Mouse (Mus musculus): ENCODE measurements around the gene Cops2. TPM values are rescaled to one million over a fixed set of nuclear protein-coding genes. Genes with fewer than 3 reads are reported as not detected.
A peak's percentile ranks its signal among the peaks of the same experiment; 100 is the strongest.

Gene Cops2
- total RNA-seq (2021): 100 to 1,000 TPM in 1 of 2 experiments, 10 to 100 TPM in 1; 97.8 to 109 TPM
- long read RNA-seq, experiment 1, transcript Cops2-203 (13 exons, 3,392 nt): minor isoform, 23 of 75 reads
- long read RNA-seq, experiment 1, transcript Cops2-201 (13 exons, 2,073 nt): major isoform, 49 of 75 reads
- long read RNA-seq, experiment 1, partial matches to known transcripts: 3 of 75 reads
- long read RNA-seq, experiment 1, other reads (novel, unspliced or antisense): 0 of 75 reads
- long read RNA-seq, experiment 2, transcript Cops2-201 (13 exons, 2,073 nt): major isoform, 48 of 73 reads
- long read RNA-seq, experiment 2, transcript Cops2-203 (13 exons, 3,392 nt): minor isoform, 15 of 73 reads
- long read RNA-seq, experiment 2, partial matches to known transcripts: 4 of 73 reads
- long read RNA-seq, experiment 2, other reads (novel, unspliced or antisense): 6 of 73 reads

DNA sequence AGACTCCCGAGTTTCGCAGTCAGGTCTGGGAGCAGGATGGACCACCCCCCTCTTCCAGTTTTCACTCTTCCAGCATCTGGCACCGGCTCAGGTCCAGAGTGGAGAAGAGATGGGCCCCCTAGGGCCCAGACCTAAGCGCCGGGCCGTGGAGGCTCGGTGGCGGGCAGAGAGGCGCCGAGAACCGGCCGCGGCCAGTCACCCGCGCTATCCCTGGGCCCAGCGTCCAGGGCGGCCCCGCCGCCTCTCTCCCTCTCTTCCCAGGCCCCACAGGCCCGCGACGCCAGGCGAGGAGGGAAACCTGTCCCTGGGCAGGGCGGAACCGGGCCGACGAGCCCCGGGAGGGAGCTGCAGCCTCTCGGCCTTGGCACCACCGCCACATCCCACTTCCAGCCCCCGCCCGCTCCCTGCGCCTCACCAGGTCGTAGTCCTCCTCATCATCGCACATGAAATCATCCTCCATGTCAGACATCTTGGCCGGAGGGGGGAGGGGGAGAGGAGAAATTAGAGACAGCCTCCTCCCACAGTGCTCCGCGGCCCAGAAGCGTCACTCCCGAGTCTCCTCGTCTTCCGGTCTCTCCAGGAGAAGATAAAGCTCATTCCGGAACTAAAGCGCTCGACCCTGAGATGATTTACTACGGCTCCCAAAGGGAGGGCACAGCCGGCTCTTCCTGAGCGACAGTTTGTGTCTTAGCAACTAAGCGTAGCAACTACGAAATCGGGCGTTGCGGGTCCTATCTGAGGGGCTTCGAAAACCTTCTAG, at the start of gene Cops2, which contains the start of gene Galk2:
Gene Cops2 (minus strand): TSS at position 619 of the 760 bp plus-strand sequence.
Gene Galk2 (plus strand): TSS at position 589 of the 760 bp plus-strand sequence.
- peak; percentile 86 for DNase-seq

DNA sequence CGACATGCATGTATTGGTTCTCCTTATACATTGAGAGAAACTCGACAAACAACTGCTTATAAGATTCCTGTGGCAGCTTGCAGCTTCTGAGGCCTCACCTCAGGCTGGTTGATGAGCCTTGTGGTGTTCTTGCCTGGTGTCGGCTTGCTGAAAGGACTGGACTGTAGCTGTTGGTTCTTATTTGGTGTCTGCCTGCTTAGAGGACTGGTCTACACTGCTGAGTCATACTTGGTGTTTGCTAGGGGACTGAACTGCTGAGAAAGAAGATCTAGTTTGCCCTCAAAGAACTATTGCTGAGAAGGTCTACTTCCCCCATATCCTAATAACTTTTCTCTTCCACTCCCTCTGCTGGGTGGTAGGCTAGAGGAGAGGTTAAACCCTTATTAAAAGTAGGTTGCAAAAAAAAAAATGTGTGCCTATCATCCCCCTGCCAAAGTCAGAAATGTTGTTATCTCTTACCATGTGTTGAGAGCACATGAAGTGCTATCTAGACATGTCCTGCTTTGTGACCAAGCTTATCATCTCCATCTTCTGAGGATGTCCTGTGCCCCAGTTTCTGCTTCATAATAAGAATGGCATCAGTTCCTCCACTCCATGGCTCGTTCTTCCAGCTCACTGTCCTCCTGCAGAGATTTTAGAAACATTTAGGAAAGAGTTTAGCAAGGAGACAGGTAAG, 48.8 kb upstream of the Cops2 start:
- DNase-seq: no peak

DNA sequence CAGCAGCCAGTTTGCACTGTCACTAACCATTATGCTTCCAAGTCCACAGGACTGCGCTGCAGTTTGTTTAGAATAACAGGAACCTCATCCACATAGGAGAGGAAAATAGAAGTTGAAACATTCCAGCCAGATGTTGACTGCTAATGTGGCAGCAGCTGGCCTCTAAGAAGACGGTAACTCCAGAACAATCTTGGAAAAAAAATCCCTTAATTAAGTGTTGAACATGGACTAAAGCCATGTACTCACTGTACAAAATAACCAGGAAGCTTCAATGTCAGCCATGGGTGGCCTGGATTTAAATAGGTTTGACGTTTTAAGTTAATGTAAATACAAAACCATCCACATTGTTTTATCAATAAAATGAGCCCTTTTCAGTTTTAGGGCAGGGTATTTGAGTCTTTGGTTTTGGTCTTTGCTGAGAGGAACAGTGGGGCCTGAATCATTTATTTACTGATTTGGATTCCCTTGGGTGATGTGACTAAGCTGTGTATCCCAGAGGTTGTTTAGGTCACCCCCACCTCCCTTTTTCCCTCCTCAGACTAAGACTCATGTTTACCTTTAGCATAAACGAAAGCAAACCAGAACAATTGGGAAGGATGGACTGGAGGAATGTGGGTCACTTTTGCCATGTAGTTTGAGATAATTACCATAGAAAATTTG, 47.6 kb upstream of the Cops2 start:
- DNase-seq: no peak

DNA sequence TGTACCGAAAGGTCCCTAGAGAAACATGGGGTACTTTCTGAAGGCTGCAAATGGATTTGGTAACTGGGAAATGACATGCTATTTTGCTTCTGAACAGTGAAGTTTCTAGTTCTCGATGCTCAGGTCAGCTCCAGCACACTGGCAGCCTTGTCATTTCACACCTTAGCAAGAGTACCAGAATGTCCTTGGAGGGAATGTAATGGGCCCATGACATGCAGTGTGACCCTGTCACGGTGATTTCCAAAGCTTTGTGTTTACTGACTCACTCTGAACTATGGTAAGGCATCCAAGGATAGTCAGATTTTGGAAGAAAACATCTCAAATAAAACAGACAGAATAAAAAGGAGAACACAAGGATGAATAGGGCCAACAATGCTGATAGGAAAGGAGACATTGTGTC, 42.5 kb upstream of the Cops2 start:
- DNase-seq: no peak

DNA sequence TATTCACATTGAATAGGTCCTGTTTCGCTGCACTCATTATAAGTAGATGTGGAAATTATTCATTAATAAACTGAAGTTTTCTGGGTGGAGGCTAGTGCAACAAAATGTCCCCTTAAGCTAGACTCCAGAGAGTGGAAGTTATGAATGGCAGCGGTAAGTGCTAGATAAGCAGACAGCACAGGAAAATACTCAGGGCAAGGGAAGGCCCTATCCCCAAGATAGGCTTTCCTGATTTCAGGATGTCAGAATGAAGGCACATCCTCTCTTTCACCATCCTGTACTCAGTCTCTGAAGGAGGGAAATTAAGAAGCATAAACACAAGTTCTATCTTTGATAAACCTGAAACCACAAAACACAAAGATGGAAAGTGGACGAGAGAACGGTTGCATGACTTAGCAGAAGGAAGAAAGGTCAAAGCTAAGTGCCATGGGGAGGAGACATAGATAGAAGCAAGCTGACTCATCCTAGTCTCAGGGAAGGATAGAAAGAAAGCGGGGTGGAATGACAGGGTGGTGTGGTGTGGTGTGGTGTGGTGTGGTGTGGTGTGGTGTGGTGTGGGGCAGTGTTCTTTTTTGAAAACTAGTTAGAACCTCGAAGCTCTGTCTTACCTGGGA, 42.0 kb upstream of the Cops2 start:
- DNase-seq: no peak

DNA sequence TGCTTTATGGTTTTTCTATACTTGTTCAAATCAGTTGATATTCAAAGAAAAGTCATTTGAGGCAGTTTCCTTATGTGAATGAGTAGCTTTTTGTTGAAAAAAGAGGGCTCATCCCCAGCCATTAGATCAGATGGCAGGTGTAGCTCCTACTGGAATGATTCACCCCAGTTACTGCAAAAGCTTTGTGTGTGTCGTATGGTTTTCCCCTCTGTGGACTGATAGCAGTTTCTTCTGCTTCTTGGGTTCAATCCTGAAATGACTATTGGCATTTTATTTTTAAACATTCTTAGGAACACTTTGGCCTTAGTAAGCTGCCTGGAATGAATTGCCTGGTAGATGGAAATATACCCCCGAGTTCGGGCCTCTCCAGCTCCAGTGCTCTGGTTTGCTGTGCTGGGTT, 37.4 kb upstream of the Cops2 start:
- DNase-seq: no peak

DNA sequence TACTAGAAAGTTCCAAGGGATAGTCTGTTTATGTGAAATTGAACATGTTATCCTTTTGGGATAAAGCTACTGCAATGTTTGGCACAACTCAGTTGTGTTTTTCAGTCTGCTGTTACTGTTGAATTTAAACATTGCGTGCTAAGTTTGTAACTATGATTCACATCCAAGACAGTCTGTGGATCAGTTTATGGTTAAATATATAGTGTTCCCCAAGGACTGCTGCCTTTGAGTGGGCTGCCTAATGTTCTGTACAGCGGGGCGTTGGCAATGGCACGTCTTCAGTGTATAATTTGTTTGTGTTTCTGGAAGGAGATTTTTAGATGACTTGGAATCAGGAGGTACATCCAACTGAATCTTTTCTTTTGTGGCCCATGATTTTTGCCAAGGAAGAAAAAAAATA, 36.2 kb upstream of the Cops2 start:
- no peak for DNase-seq

DNA sequence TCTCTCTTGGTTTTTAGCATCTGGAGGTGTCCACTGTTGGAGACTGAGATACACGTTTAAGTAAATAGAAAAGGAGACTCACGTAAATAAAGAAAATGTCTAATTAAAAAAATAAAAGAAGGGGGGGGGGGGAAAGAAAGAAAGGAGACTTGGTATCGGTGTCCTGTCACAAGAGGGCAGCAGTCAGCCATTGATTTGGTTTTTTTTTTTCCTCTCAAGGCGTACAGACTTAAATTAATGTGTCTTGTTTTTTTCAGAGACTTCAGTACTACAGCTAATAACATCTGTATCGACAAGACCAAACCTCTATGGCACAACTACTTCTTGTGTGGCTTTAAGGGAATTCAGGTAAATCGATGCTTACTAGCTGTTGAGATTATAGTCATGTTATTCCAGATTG, 34.2 kb upstream of the Cops2 start:
- peak; percentile 32 for DNase-seq

DNA sequence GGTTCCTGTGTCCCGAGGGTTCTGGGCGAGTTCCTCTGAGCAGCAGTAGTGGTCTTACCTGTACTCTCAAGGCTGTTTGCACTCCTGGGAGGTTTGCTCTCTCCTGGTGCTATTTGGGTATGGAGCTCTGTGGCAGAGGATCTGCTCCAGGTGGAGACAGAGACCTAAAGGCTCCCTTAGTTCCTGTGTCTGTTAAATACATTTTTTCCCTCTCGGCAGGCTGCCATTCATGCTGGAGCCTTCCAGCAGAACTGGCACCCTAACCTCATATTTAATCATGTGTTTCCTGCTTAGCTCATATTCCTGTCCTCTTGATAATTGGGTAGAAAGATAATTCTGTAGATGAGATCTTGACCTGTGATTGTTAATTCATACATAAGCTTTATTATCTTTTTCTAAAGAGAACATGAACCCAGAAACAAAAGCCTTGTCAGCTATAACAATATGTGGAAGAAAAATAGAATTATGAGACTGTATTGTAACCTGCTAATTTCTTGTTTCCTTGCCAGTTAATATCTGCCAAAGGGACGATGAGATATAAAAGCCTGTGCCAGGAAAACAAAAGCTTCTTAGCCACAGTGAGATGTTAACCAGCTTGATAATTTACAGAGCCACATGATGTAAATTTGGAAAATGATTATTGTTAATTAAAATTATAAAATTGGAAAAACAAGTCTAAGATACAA, 27.1 kb upstream of the Cops2 start:
- peak; percentile 11 for DNase-seq

DNA sequence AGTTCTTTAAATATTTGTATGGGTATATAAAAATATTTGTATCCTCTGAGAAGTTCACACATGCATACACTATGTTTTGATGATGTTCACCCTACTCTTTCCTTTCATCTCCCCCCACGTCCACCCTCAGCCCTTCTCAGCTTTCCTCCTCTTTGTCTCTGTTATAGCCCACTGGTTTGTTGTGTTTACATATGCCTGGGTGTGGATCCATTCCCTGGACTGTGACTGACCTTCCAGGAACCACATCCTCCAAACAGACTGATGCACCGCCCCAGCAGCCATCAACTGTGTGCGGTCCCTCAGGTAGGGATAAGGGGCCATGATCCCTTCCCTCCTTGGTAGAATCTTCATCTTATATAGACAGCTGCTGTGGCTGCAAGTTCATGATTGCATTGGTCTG, 11.2 kb upstream of the Cops2 start:
- DNase-seq: no peak

DNA sequence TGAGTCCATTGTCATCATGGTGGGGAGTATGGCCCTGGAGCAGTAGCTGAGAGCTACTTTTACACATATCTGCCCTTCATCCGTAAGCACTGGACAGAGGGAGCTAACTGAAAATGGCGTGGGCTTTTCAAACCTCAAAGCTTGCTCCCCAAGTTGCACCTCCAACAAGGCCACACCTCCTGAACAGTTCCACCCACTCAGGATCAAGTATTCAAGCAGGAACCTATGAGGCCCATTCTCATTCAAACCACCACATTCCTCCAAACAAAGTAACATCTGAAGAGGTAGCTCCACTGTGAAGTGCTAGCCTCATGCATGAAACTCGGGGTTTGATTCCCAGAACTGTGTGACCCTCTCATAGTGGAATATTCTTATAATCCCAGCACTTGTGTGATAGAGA, 9.4 kb upstream of the Cops2 start:
- DNase-seq: no peak

DNA sequence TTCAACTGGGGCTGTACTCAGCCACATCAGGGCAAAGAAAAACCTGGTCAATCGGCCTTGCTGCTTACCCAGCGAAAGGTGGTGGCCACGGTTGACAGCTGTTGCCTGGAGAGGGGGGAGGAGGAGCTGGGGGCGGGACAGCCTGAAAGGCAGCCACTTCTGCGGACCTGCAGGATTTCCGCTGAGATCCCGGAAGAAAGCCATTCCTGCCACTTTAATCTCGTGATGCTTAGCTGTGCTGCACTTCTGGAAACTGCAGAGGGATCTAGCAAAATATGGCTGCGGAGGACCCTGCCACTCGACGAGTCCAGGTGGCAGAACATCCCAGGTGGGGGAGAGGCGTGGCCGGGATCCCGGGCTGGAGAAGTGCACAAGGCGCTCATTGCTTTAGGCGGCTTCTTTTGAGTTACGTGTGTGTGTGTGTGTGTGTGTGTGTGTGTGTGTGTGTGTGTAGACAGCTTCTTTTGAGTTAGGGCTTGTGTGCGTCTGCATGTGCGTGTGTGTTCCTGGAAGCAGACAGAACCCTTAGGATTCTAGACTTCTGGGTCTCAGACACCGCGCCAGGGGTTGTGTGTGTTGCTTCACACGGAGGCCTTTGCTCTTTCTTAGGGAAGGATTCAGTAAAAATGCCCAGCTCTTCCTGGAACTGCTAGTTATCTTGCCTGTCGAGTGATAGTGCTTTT, 7.3 kb upstream of the Cops2 start:
- DNase-seq: peak; percentile 57

DNA sequence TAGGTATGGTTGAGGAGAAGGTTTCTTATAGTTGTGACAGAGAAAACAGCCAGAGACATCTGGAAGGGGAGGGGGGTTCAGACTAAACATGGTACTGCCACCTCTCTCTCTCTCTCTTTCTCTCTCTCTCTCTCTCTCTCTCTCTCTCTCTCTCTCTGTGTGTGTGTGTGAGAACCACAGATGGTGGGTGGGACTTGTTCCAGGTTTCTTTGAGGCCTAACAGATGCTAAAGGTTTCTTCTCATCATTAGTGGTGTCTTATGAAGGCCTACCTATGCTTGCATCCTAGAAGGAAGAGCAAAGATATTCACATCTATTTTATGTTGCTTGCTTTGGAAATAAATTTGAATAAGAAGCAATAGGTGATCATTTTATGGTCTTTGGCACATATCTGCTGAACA, 6.6 kb upstream of the Cops2 start:
- no peak for DNase-seq

DNA sequence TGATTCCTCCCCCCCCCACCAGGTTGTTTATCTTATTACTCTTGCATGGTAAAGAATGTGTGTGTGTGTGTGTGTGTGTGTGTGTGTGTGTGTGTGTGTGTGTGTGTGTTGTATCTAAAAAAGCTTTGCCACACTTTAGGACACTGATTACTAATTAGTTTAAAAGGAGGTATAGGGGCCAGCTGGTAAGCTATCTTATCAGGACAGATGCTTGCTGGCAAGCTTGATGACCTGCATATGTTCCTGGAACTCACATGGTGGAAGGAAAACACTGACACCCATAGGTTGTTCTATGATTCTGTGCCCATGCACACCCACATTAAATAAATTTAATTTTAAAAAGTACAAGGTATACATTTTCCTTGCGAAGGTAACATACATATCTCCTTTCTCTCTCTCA, 5.6 kb upstream of the Cops2 start:
- DNase-seq: no peak

DNA sequence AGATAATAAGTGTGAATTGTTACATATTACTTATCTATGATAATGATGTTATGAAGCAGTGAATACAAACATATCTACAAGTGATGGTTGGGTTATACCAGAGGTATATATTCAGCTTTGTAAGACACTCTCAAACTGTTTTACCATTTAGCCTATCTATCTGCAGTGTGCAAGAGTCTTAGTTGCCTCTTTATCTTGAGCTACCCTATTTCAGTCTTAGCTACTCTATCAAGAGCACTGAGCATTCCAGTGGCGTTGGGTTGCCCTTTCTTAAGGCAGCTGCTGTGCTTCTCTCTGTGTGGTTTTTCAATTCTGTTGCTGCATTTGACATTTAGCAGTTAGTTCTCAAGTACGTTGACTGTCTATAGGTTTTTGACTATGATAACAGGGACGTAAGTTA, 4.9 kb upstream of the Cops2 start:
- DNase-seq: no peak

DNA sequence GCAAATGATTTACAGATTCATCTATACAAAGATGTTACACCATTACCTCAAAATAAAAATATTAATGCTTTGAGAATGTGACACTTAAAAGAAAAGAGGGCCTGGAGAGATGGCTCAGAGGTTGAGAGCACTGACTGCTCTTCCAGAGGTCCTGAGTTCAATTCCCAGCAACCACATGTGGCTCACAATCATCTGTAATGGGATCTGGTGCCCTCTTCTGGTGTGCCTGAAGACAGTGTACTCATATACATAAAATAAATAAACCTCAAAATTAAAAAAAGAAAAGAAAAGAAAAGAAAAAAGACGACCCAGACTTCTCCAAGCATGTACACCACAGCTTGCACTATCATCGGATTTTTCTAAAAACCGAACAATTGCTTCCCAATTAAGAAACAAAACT, 1.2 kb downstream of the Cops2 start:
- DNase-seq: no peak

DNA sequence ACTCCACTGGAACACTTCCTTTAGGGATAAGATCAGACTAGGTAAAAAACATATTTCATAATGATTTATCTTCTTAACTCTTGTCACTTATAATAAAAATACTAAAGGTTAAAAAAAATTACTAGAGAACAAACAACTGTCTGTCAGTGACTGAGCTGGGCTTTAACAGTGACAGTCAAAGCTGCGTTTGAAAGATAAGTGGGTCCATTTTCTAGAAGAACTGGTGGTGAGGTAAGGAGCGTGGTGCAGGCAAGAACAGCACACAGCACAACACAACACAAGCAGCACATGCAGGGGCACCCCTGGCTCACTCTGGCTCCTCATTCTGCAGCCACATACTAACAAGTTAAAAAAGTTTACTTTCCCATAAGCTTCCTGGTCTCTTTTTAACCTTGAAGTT, 7.7 kb downstream of the Cops2 start:
- DNase-seq: no peak

DNA sequence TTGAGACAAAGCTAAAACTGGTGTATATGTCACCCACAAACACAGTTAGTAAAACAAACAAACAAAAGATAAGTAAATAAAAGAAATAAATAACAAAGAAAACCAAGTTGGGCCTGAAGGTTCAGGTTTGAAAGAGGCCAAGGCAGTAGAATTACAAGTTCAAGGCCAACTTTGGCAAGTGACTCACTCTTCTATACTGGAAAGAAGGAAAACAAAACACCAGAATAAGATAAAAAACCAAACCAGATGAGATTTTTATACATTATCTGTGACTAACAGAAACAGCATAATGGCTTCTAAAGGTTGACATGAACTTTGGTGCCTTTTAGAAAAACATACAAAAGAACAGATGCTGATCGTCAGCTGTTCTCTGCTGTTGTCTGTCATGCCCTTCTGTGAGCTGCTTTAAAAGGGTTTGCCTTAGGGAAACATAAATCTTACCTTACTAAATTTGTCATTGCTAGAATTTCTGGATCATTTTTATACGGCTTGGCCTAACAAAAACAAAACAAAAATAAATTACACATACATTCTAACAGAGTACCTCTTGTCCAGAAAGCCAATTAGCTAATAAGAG, 20.1 kb downstream of the Cops2 start:
- no peak for DNase-seq

DNA sequence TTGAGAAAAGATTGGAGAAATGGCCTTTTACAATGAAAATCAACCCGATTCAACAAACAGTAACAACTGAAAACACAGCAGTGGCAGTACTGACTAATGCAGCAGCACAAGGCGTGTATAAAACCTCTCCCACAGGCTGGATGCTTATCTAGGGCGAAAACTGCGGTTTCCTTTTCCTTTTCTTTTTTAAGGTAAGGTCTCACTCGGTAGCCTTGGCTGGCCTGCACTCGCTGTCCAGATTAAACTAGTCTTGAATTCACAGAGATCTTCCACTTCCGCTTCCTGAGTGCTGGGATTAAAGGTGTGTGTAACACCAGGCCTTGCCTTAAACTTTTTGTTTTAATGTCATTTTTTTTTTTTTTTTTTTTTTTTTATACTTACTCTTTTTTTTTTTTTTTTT, 20.8 kb downstream of the Cops2 start:
- DNase-seq: no peak

DNA sequence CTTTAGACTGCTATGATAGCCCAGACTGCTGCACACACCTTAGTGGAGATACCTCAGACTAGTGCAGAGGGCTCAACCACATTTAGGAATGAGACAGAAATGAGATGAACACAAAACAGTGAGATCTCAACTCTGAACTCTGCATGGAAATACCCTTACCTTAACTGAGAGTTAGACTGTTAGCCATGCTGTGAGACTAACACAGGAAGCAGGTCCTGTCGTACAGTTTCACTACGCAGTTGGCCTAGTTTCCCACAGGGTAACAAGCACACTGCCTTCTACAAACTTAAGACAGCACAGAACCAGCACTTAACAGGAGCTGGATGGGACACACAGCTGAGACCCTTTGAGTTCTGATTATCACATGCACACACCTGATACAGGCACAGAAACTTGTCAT, 29.0 kb downstream of the Cops2 start:
- no peak for DNase-seq
